9 mouse cellular contexts compared by ENCODE assay signal in the genomic region with DNA sequence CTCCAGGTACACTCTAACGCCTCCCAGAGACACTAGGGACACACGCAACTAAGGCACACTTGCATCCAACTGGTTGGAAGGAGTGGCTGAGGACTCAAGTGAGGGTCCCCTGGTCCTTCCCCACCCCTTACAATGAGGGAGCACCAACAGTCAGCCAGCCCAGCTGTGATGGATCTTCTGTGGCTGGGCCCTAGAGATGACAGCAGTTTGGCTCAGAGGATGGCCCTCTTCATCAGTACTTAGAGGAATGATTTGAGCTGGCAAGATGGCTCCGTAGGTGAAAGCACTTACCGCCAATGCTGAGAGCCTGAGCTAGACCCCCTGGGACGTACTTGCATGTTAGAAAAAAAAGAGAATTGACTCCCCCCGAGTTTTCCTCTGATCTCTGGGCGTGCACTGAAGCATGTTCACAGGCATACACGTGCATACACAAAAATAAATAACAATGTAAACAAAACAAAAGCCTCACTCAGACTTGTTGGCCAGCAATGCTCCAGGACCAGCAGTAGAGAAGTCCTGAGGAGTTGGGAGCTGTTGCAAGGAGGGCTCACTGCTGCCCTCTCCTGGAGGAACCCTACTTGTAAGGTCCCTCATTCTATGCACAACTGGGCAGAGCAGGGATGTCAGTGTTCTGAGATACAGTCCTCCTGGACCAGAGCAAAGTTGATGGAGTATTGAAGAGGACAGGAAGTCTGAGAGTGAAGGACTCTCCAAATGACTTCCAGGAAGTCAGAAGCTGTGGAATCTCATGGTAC. TPM values are rescaled to one million over a fixed set of nuclear protein-coding genes. Genes with fewer than 3 reads are reported as not detected.
DNase-seq lines count a peak whose midpoint lies in the region; ATAC-seq and TF ChIP-seq lines count a peak whose summit lies in the region.
"Had no signal": no experiment of that assay in that cellular context is flagged by ENCODE, and none has a peak within 500 bp of the region (broad histone marks: within the 10 kb centered on the region; RNA-seq: fewer than 3 reads in every experiment).

No protein-coding gene starts in this region.

- H3K9ac ChIP-seq in liver, postnatal 0 days (replicated peaks), result no peak overlapping the region
- H3K9ac ChIP-seq: heart, embryonic 13.5 days had no signal

- no peaks in the 10 kb centered on the region for H3K4me1 ChIP-seq in liver, postnatal 0 days (ENCODE audit: insufficient read depth)

- ATAC-seq in Patski, result no peak
- ATAC-seq in liver, postnatal 0 days, result no peak; the same call in 1 of the 2 replicates

- WGBS in liver, postnatal 0 days (ENCODE audit: insufficient replicate concordance), result 61% methylated on average over 8 of the region's 8 CpGs

- H3K36me3 ChIP-seq in C2C12 (ENCODE audit: control insufficient read depth, insufficient read depth), result no peaks in the 10 kb centered on the region
- no peaks in the 10 kb centered on the region for H3K36me3 ChIP-seq in liver, postnatal 0 days (replicated peaks; ENCODE audit: insufficient read depth, low read length)
- H3K36me3 ChIP-seq: heart, embryonic 13.5 days had no signal

- H3K27ac ChIP-seq in liver, postnatal 0 days (ENCODE audit: low read depth), result no peak overlapping the region
- H3K27ac ChIP-seq: heart, embryonic 13.5 days had no signal

- H3K27me3 ChIP-seq in C2C12 (ENCODE audit: control insufficient read depth, insufficient read depth, insufficient read length) (peaks cover 8% of the 10 kb centered on the region), Patski (peaks cover 3% of the 10 kb centered on the region)
- H3K27me3 ChIP-seq in liver, postnatal 0 days (ENCODE audit: insufficient read depth, low read length), result no peaks in the 10 kb centered on the region
- H3K27me3 ChIP-seq: heart, embryonic 13.5 days had no signal

- H3K4me3 ChIP-seq in C2C12 (ENCODE audit: insufficient read depth, poor library complexity, severe bottlenecking), result no peak overlapping the region
- no peak overlapping the region for H3K4me3 ChIP-seq in liver, postnatal 0 days (ENCODE audit: low read depth, low read length)
- H3K4me3 ChIP-seq: heart, embryonic 13.5 days had no signal

- no peaks in the 10 kb centered on the region for H3K79me2 ChIP-seq in C2C12 (ENCODE audit: control insufficient read depth, insufficient read depth)

- H3K4me2 ChIP-seq in liver, postnatal 0 days (ENCODE audit: low read depth, low read length), result no peak overlapping the region
- H3K4me2 ChIP-seq: heart, embryonic 13.5 days had no signal

- TF ChIP-seq CTCF in C2C12 (IDR thresholded peaks at IDR 0.05; ENCODE audit: control insufficient read depth, insufficient read depth, insufficient read length) (peak; percentile 77), Patski (IDR thresholded peaks at IDR 0.05) (peak; percentile 74)
- TF ChIP-seq CTCF in liver, postnatal 0 days (IDR thresholded peaks at IDR 0.05; ENCODE audit: low read depth), result peak; percentile 89

- in situ Hi-C loops in Patski (cut with MboI; ENCODE audit: low pct_unique_long_range_greater_than_20kb), result no loop called here

- H3K79me3 ChIP-seq in C2C12 (ENCODE audit: low read depth), result no peaks in the 10 kb centered on the region

- H3ac ChIP-seq in C2C12 (ENCODE audit: control insufficient read depth, insufficient read length, low read depth), result no peak overlapping the region

- CTCF ChIA-PET in Patski (lab: Charles Lee), result interaction anchor here (0.7 to 1.8 kb wide), 7 partner anchors 9 to 133 kb away, joined by 3 to 6 read pairs (median 3); no protein-coding TSS in a partner anchor

- DNase-seq in Patski (ENCODE audit: low read depth, low spot score), result no peak
- peak; percentile 74 for DNase-seq in cerebellum, adult 9-11 months
- DNase-seq in gastrocnemius, postnatal 4 days (ENCODE audit: low spot score in 2 of 2), result peak; percentile 61 to 84
- peak; percentile 88 for DNase-seq in kidney, postnatal 14 days
- DNase-seq in liver, postnatal 0 days, result peak; percentile 82
- DNase-seq in right cerebral cortex, postnatal 25 days, result peak; percentile 59
- peak; percentile 41 for DNase-seq in urinary bladder, postnatal 10 days (ENCODE audit: low spot score)

- POLR2A ChIA-PET in Patski (lab: Charles Lee), result no interaction called here

- H3K9me3 ChIP-seq in liver, postnatal 0 days (ENCODE audit: low read length), result no peaks in the 10 kb centered on the region
- H3K9me3 ChIP-seq: heart, embryonic 13.5 days had no signal

- TF ChIP-seq EP300 in liver, postnatal 0 days (IDR thresholded peaks at IDR 0.05; ENCODE audit: low read depth), result no peak

TF ChIP-seq in C2C12, 6 proteins besides CTCF, POLR2A, EP300 and RAD21:
- TF ChIP-seq CEBPB (IDR thresholded peaks at IDR 0.05; ENCODE audit: low read depth), result no peak
- no peak for TF ChIP-seq MAX (IDR thresholded peaks at IDR 0.05)
- TF ChIP-seq USF1 (IDR thresholded peaks at IDR 0.05; ENCODE audit: low read depth), result no peak
- TF ChIP-seq MYOG (IDR thresholded peaks at IDR 0.05; ENCODE audit: control insufficient read depth, extremely low read depth, insufficient read length), result no peak
- TF ChIP-seq FOSL1 (IDR thresholded peaks at IDR 0.05; ENCODE audit: insufficient read depth, low read length, poor library complexity, severe bottlenecking), result no peak
- no peak for TF ChIP-seq MYOD1 (IDR thresholded peaks at IDR 0.05; ENCODE audit: control insufficient read depth, insufficient read length, low read depth)

RNA-seq across cellular contexts. Expression of a gene that starts 2.4 kb away (rescaled TPM):
- not detected for polyA plus RNA-seq in C2C12 (2012; fragmentation: generic; extraction: Trizol)
- polyA plus RNA-seq in Patski (2021), result not detected
- not detected for total RNA-seq in gastrocnemius, postnatal 4 days (2021)
- not detected in 2 replicates for polyA plus RNA-seq in liver, postnatal 0 days (2015; fragmentation: Nextera tagmentation; extraction: Ambion mirVana)

RNA-seq across cellular contexts. Expression of a gene that starts 33.2 kb away (rescaled TPM):
- polyA plus RNA-seq in C2C12 (2012; fragmentation: generic; extraction: Trizol) (not detected), Patski (2021) (0.08 TPM)
- total RNA-seq in gastrocnemius, postnatal 4 days (2021), result under 1 TPM in 1 of 2 experiments, not detected in 1; 0.21 TPM
- 0.12 TPM in 1 of 2 replicates, not detected in the other for polyA plus RNA-seq in liver, postnatal 0 days (2015; fragmentation: Nextera tagmentation; extraction: Ambion mirVana)
- polyA plus RNA-seq: heart, embryonic 13.5 days had no signal
